Mouse (Mus musculus): ENCODE results near the gene Slc22a5.

Slc22a5 gene

DNA sequence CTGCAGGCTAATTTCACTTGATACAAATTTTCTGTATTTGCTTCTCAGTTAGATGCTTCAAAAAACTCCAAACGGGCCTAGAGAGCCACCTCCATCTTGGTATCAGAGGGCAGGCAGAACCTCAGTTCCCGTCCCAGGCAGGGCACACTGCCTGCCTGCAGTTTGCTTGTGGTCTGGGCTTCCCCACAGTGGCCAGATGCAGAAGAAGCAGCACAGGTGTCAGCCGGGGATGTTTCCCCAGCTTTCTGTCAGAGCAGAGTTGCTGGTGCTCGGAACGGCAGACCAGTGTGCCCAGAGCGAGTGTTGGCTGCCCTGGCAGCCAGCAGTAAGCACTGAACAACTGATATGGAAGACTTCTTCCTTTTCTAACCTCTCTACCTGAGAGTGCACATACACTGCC is 52.3 kb downstream of the Slc22a5 start:
- no peak for DNase-seq

DNA sequence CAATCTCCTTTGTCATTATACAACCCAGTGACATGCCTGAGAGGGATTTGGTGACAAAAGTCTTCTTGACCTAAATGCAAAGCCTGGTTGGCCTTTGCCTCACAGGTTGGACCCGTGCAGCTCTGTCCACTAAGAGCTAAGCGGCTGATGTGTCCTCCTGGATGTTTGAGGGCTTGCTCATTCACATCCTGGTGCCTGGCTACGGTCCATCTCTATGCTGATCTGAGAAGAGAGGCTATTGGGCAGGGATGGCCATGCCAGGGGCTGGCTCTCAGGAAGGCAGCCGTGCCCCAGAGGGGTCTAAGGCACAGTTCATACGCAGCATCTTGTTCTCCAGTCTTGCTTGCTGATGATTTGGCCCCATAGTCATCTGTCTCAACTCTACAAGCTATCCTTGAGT is 53.7 kb downstream of the Slc22a5 start:
- DNase-seq, result no peak

DNA sequence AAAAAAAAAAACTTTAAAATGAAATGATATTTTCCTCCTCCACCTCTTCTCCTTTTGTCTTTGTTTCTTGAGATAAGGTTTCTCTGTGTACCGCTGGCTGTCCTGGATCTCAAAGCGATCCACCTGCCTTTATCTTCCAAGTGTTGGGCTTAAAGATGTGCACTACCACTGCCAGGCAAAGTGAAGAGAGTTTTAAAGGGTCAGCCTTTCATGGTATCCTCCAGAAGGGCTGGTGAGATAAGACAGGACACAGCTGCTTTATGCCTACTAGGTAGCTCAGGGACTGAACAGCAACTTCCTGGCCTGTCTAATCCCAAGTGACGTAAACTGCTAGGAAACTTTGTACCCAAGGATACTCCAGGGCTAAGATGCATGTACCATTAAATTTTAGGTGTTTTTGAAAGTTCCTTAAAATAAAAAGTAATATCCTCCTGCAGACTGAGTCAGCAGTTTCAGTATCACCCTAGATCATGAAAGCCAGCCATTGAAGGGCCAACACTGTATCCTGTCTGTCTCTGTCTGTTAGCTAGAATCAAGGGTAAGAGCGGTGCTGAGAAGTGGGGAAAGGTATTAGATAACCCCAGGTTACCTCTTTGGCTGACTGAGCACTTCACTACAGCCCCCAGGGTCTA is 56.0 kb downstream of the Slc22a5 start:
- DNase-seq, result no peak

DNA sequence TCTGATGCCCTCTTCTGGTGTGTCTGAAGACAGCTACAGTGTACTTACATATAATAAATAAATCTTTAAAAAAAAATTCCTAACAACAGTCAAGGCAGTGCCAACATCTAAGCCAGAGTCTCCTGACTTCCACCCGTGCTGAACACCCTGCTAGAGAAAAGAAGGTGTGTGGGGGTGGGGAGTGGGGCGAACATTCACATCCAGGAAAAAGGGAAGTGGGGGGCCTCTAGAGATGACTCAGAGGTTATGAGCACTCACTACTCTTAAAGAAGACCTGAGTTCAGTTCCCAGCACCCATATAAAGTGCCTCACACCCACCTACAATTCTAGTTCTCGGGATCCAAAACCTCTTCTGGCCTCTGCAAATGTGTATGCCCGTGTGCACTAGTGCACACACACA is 66.1 kb downstream of the Slc22a5 start:
- DNase-seq, result no peak

GRCm38 (mm10) chr11:53821945-53822338 is 69.5 kb downstream of the Slc22a5 start:
- DNase-seq, result no peak

DNA sequence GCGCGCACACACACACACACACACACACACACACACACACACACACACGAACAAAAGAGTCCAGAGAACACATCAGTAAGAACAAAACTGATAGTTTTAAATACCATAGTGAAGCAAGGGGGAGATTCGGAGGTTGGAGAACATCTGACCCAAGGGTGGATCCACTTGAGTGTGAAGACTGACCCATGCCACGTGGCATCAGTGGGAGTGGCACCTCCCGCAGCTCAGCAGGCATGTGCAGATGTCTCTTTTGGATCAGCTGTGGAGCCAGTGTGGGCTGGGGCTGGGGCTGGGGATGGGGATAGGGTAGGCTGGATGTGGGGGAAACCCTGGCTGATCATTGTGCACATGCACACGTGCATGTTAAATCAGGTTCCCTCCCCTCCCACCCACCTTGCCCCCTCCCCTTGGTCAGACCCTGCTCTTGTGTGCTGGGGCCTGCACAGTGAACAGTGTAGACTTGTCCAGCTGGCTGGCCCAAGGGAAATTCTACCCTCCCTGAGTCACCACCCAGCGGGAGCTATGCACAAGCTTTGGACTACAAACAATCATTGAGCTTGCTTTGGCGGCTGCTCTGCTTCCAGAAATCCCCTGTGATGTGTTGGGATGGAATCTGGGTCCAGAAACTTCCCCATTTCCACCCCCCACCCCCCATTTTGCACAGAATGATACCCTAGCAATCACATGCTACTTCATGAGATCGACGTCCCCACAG is 70.1 kb downstream of the Slc22a5 start:
- no peak for DNase-seq

DNA sequence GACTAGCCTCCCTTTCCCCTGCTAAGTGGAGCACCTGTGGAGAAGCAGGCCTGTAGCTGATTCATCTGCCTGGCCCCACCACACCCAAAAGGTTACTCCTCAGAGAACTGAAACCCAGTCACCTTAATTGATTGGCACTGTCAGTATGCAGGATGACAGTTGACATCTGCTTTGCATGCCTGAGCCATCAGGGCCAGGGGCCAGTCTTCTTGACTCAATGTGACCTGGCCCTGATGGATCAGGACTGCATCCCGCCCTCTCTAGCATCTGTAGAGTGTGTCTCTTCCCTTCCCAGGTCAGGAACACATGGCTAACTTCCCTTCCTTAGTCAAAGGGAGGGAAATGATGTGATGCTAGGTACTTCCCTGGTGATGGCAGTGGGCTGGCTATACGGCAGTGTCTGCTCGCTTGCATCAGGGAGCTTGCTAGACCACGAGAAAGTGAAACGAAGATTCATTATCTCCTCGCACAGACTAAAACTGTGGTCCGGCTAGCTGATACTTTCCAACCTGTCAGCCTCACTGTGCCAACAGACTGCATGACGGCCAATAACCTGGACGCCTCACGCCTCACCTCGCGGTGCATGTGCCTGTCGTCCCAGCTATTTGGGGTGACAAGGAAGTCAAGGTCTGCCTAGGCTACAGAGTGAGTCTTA is 70.8 kb downstream of the Slc22a5 start:
- no peak for DNase-seq

GRCm38 (mm10) chr11:53819511-53819910 is 71.9 kb downstream of the Slc22a5 start:
- DNase-seq, result no peak

DNA sequence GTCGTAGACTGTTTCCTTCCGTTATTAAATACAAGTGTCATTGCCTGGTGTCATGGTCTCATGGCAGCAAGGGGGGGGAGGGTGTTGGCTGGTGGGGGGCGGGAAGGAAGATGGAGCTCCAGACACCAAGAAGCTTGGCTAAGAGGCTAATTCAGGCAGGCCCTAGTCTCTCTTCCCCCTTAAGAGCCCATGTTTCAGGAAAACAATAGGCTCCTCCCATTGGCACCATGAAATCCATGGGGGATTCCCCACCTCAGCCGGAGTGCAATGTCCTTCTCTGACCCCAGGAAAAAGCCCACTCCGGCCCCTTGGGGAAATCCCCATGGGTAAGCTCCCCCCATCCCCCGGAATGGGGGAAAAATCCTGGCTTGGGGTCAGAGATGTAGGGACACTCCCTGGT is 72.7 kb downstream of the Slc22a5 start:
- no peak for DNase-seq

GRCm38 (mm10) chr11:53816841-53817375 is 74.6 kb downstream of the Slc22a5 start:
- DNase-seq, result no peak

GRCm38 (mm10) chr11:53814810-53815209 is 76.7 kb downstream of the Slc22a5 start:
- DNase-seq, result no peak
